Mouse (Mus musculus) liver, postnatal 0 days (tissue): ENCODE measurements at regions not wholly inside any gene's neighbourhood (a gene's known extent, or its start where the extent isn't known, plus 50 kb on each side); places are given as distances from the start of the nearest gene placed in this dataset.

Source experiments
- CTCF ChIP-seq: sonication (generic); IDR thresholded peaks from 2 replicates; pipeline ENCODE4 v1.5.1; 2016; ENCODE audit warnings: antibody characterized with exemption, low read depth
- EP300 ChIP-seq: IDR thresholded peaks from 2 replicates; pipeline ENCODE4 v1.6.1; 2016; ENCODE audit warnings: antibody characterized with exemption, low read depth, mild to moderate bottlenecking

- TF ChIP-seq CTCF (no peak), EP300 (no peak)
Observed at GRCm38 (mm10) chr17:45279811-45280205, 153.7 kb downstream of the Cdc5l start.
